Mouse (Mus musculus): ENCODE data around the gene Srcin1. TPM values are rescaled to one million over a fixed set of nuclear protein-coding genes. Genes with fewer than 3 reads are reported as not detected.

Gene Srcin1
- polyA plus RNA-seq, 1 experiment from 2014 or later: 0.55 TPM

- peaks cover 10% of the 10 kb centered on the region for H3K4me1 ChIP-seq (ENCODE audit: control insufficient read depth, insufficient read depth, low read length)
- H3K4me3 ChIP-seq (ENCODE audit: low read depth, low read length): peak overlapping the region; percentile 36
- ATAC-seq (replicated peaks; ENCODE audit: insufficient number of reproducible peaks, low FRiP score, low TSS enrichment, low read depth): no peak; the same call in 1 of the 2 replicates
- peak overlapping the region; percentile 48 for H3K9ac ChIP-seq (replicated peaks; ENCODE audit: low read length)
- H3K4me2 ChIP-seq (ENCODE audit: low read depth, low read length): peak overlapping the region; percentile 82
- H3K9me3 ChIP-seq (replicated peaks; ENCODE audit: control insufficient read depth, low read length): no peaks in the 10 kb centered on the region
- no peaks in the 10 kb centered on the region for H3K36me3 ChIP-seq (replicated peaks; ENCODE audit: control insufficient read depth, insufficient read depth, low read depth, low read length)
- no peak for DNase-seq (ENCODE audit: low spot score)
- peaks cover 32% of the 10 kb centered on the region for H3K27me3 ChIP-seq (ENCODE audit: control insufficient read depth, insufficient read depth, low read length)
- WGBS: 10% methylated on average over 42 of the region's 51 CpGs
- H3K27ac ChIP-seq (replicated peaks; ENCODE audit: low read depth, low read length): no peak overlapping the region
These were observed 75.1 kb downstream of the Srcin1 start for GRCm38 (mm10) chr11:97500720-97501448.

GRCm38 (mm10) chr11:97499865-97500719 lies 75.9 kb downstream of the Srcin1 start, which contains the start of gene 4933428G20Rik:
Gene 4933428G20Rik (minus strand): TSS chr11:97500340.
- ATAC-seq (replicated peaks; ENCODE audit: insufficient number of reproducible peaks, low FRiP score, low TSS enrichment, low read depth) (no peak), DNase-seq (ENCODE audit: low spot score) (no peak)
- peaks cover 10% of the 10 kb centered on the region for H3K4me1 ChIP-seq (ENCODE audit: control insufficient read depth, insufficient read depth, low read length)
- 6% methylated on average over 74 of the region's 88 CpGs for WGBS
- H3K27me3 ChIP-seq (ENCODE audit: control insufficient read depth, insufficient read depth, low read length): peaks cover 32% of the 10 kb centered on the region
- H3K9ac ChIP-seq (replicated peaks; ENCODE audit: low read length): peak within 1 kb of the TSS; percentile 48
- peak within 1 kb of the TSS; percentile 82 for H3K4me2 ChIP-seq (ENCODE audit: low read depth, low read length)
- no peaks in the 10 kb centered on the region for H3K36me3 ChIP-seq (replicated peaks; ENCODE audit: control insufficient read depth, insufficient read depth, low read depth, low read length)
- no peaks in the 10 kb centered on the region for H3K9me3 ChIP-seq (replicated peaks; ENCODE audit: control insufficient read depth, low read length)
- no peak within 1 kb of the TSS for H3K27ac ChIP-seq (replicated peaks; ENCODE audit: low read depth, low read length)
- H3K4me3 ChIP-seq (ENCODE audit: low read depth, low read length): peak within 1 kb of the TSS; percentile 36

GRCm38 (mm10) chr11:97497543-97497942 lies 78.4 kb downstream of the Srcin1 start:
- H3K9me3 ChIP-seq (replicated peaks; ENCODE audit: control insufficient read depth, low read length): no peaks in the 10 kb centered on the region
- no peaks in the 10 kb centered on the region; the same call in 1 of the 2 replicates for H3K36me3 ChIP-seq (replicated peaks; ENCODE audit: control insufficient read depth, insufficient read depth, low read depth, low read length)
- H3K4me1 ChIP-seq (ENCODE audit: control insufficient read depth, insufficient read depth, low read length): peaks cover 10% of the 10 kb centered on the region
- no peak overlapping the region for H3K27ac ChIP-seq (replicated peaks; ENCODE audit: low read depth, low read length)
- 96% methylated on average over 4 of the region's 4 CpGs for WGBS
- ATAC-seq (replicated peaks; ENCODE audit: insufficient number of reproducible peaks, low FRiP score, low TSS enrichment, low read depth) (no peak), DNase-seq (ENCODE audit: low spot score) (no peak)
- H3K4me3 ChIP-seq (ENCODE audit: low read depth, low read length): no peak overlapping the region
- H3K4me2 ChIP-seq (ENCODE audit: low read depth, low read length): no peak overlapping the region
- peaks cover 32% of the 10 kb centered on the region for H3K27me3 ChIP-seq (ENCODE audit: control insufficient read depth, insufficient read depth, low read length)
- H3K9ac ChIP-seq (replicated peaks; ENCODE audit: low read length): no peak overlapping the region

DNA sequence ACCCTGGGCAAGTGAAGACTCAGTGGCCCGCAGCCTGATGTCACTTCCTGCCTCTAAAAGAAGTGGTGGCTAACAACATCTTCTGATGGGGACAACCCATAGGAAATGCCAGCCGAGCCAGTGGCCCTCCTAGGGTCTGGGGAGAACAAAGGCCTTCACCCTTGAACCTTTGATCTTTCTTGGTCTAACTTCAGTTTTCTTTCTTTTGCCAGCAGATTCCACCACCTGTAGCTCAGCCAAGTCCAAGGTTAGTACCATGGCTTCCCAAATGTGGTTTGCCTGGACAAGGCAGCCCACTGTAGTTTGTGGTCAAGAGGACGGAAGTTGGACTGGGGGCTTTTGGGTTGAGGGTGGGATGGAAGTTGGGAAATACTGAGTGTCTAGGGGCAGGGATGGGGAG lies 83.2 kb downstream of the Srcin1 start:
- no peaks in the 10 kb centered on the region for H3K4me1 ChIP-seq (ENCODE audit: control insufficient read depth, insufficient read depth, low read length)
- H3K9ac ChIP-seq (replicated peaks; ENCODE audit: low read length): no peak overlapping the region
- no peak overlapping the region for H3K4me3 ChIP-seq (ENCODE audit: low read depth, low read length)
- peaks cover 3% of the 10 kb centered on the region for H3K36me3 ChIP-seq (replicated peaks; ENCODE audit: control insufficient read depth, insufficient read depth, low read depth, low read length)
- H3K9me3 ChIP-seq (replicated peaks; ENCODE audit: control insufficient read depth, low read length): no peaks in the 10 kb centered on the region
- H3K27me3 ChIP-seq (ENCODE audit: control insufficient read depth, insufficient read depth, low read length): no peaks in the 10 kb centered on the region
- H3K27ac ChIP-seq (replicated peaks; ENCODE audit: low read depth, low read length): no peak overlapping the region
- WGBS: 58% methylated on average over 3 of the region's 3 CpGs
- no peak for DNase-seq (ENCODE audit: low spot score)
- H3K4me2 ChIP-seq (ENCODE audit: low read depth, low read length): no peak overlapping the region
- ATAC-seq (replicated peaks; ENCODE audit: insufficient number of reproducible peaks, low FRiP score, low TSS enrichment, low read depth): no peak

GRCm38 (mm10) chr11:97491640-97492039 lies 84.3 kb downstream of the Srcin1 start:
- DNase-seq (ENCODE audit: low spot score) (no peak), ATAC-seq (replicated peaks; ENCODE audit: insufficient number of reproducible peaks, low FRiP score, low TSS enrichment, low read depth) (no peak)
- no peak overlapping the region for H3K27ac ChIP-seq (replicated peaks; ENCODE audit: low read depth, low read length)
- H3K9ac ChIP-seq (replicated peaks; ENCODE audit: low read length): no peak overlapping the region
- no peak overlapping the region for H3K4me2 ChIP-seq (ENCODE audit: low read depth, low read length)
- no peaks in the 10 kb centered on the region for H3K9me3 ChIP-seq (replicated peaks; ENCODE audit: control insufficient read depth, low read length)
- 77% methylated on average over 10 of the region's 10 CpGs for WGBS
- no peak overlapping the region for H3K4me3 ChIP-seq (ENCODE audit: low read depth, low read length)
- peaks cover 3% of the 10 kb centered on the region for H3K36me3 ChIP-seq (replicated peaks; ENCODE audit: control insufficient read depth, insufficient read depth, low read depth, low read length)
- no peaks in the 10 kb centered on the region for H3K27me3 ChIP-seq (ENCODE audit: control insufficient read depth, insufficient read depth, low read length)
- no peaks in the 10 kb centered on the region for H3K4me1 ChIP-seq (ENCODE audit: control insufficient read depth, insufficient read depth, low read length)

DNA sequence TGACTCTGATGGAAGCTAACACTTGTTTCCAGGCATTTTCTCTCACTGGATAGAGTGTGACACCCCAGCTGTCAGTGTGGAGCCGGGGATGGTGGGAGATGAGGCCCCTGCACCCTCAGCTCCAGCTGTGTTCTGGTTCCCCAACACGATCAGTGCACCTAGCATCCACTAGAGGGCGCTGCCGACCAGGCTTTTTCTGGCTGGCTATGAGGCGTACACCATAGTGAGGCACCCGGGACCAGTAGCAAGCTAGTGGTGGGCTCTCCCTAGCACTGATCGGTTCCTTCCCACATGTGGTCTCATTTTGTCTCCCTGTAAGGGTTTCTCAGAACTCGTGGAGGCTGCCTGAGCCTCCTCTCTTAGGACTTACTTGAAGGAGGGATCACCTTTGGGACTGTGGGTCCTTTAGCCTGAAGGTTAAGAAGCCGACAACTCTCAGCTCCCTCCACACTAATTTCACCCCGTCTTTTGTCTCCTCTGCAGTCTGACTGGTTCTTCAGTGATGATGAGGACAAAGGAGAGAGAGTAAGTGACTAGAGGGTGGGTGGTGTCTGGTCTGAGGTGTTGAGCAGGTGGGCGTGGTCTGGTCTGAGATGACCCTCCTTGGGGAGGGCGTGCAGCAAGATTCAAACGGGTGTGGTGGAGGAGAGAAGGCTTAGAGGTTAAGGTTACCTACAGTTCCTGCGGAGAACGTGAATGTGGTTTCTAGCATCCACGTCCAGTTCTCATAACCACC lies 86.2 kb downstream of the Srcin1 start:
- Histone ChIP-seq H3K4me3 (ENCODE audit: low read depth, low read length) (no peak overlapping the region), H3K27ac (replicated peaks; ENCODE audit: low read depth, low read length) (no peak overlapping the region)

GRCm38 (mm10) chr11:97487656-97488055 lies 88.3 kb downstream of the Srcin1 start:
- no peaks in the 10 kb centered on the region for H3K4me1 ChIP-seq (ENCODE audit: control insufficient read depth, insufficient read depth, low read length)
- H3K27me3 ChIP-seq (ENCODE audit: control insufficient read depth, insufficient read depth, low read length): no peaks in the 10 kb centered on the region
- peaks cover 3% of the 10 kb centered on the region for H3K36me3 ChIP-seq (replicated peaks; ENCODE audit: control insufficient read depth, insufficient read depth, low read depth, low read length)
- ATAC-seq (replicated peaks; ENCODE audit: insufficient number of reproducible peaks, low FRiP score, low TSS enrichment, low read depth): no peak
- H3K4me2 ChIP-seq (ENCODE audit: low read depth, low read length): no peak overlapping the region
- H3K9ac ChIP-seq (replicated peaks; ENCODE audit: low read length): no peak overlapping the region
- no peak for DNase-seq (ENCODE audit: low spot score)
- no peaks in the 10 kb centered on the region for H3K9me3 ChIP-seq (replicated peaks; ENCODE audit: control insufficient read depth, low read length)
- no peak overlapping the region for H3K27ac ChIP-seq (replicated peaks; ENCODE audit: low read depth, low read length)
- H3K4me3 ChIP-seq (ENCODE audit: low read depth, low read length): no peak overlapping the region
- WGBS: 72% methylated on average over 3 of the region's 3 CpGs

More for the DNA sequence above, 86.2 kb downstream of the Srcin1 start:
- Histone ChIP-seq H3K9me3 (replicated peaks; ENCODE audit: control insufficient read depth, low read length) (no peaks in the 10 kb centered on the region), H3K4me1 (ENCODE audit: control insufficient read depth, insufficient read depth, low read length) (no peaks in the 10 kb centered on the region), H3K36me3 (replicated peaks; ENCODE audit: control insufficient read depth, insufficient read depth, low read depth, low read length) (peaks cover 3% of the 10 kb centered on the region), H3K9ac (replicated peaks; ENCODE audit: low read length) (no peak overlapping the region), H3K27me3 (ENCODE audit: control insufficient read depth, insufficient read depth, low read length) (no peaks in the 10 kb centered on the region), H3K4me2 (ENCODE audit: low read depth, low read length) (no peak overlapping the region)
- 27% methylated on average over 16 of the region's 16 CpGs for WGBS
- ATAC-seq (replicated peaks; ENCODE audit: insufficient number of reproducible peaks, low FRiP score, low TSS enrichment, low read depth) (peak; percentile 70), DNase-seq (ENCODE audit: low spot score) (peak; percentile 88)

Measured in embryonic facial prominence, embryonic 11.5 days (tissue).